Mouse (Mus musculus): ENCODE results near the gene 1110017D15Rik.

The 1110017D15Rik gene

DNA sequence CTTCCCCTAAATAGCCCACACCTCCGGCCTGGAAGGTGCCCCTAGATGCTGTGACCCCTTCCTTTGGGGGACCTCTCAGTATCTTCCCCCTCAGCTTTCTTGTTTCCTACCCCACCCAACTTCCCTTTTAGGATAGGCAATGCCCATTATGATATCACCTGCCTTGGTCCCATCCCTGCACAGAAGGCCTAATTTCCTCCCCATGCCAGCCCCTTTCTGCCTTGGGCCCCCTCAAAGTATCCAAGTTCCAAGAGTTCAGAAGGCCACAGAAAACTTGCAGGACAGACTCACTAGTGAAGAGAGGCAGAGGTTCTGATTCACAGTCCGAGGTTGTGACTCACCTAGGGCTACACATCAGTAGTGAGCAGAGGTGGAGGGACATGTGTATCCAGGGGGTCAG, at the start of gene 1110017D15Rik:
Gene 1110017D15Rik (minus strand): TSS at position 101 of the 400 bp plus-strand sequence.
- DNase-seq (ENCODE audit: low read depth, low spot score) = no peak

GRCm38 (mm10) chr4:41566123-41566522, 49.0 kb upstream of the 1110017D15Rik start:
- DNase-seq (ENCODE audit: low read depth, low spot score) = no peak

DNA sequence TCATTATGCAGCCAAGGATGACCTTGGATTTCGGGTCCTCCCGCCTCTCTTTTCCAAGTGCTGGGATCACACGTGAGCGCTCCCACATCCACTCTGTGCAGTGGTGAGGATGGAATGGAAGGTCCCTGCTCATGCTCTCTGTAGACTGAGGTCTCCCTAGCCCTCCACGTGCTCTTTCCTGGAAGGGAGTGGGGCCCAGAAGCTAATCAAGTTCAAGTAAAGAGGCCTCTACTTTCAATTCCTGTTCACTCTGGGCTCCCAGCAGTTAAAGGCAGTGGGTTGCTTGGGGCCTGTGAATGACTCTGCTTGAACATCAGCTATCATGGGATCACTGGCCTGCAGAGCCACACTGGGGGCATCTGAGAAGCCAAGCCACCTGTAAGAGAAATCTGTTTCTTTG, 46.2 kb upstream of the 1110017D15Rik start:
- DNase-seq (ENCODE audit: low read depth, low spot score) = no peak

- DNase-seq (ENCODE audit: low read depth, low spot score) = no peak
These were observed 40.0 kb upstream of the 1110017D15Rik start for GRCm38 (mm10) chr4:41557092-41557491.

DNA sequence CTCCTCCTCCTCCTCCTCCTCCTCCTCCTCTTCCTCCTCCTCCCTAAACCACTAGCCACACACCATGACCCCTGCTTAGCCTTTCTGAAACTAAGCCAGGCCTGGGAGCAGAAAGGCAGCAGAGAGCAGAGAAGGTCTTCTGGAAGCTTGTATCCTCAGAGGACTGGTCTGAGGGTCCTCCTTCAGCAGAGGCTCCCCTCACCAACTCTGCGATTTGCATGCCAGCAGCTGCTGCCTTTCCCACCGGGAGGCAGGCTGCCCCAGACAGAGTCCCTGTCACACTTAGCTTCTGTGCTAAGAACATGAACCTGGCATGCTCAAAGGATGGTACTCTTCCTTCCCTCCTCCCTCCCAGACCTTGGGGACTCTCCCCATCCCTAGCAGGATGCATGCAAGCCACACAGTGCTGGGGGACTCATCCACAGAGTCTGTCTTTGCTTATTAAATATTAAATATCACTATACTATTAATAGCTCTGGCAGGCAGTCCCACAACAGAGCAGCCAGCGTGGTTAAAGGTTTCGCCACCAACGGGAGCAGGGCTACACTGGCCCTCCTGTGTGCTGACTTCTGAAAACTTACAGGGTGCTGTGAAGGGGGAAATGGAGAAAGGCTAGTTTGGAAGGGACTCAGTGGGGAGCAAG, 39.3 kb upstream of the 1110017D15Rik start:
- no peak for DNase-seq (ENCODE audit: low read depth, low spot score)

- no peak for DNase-seq (ENCODE audit: low read depth, low spot score)
These were observed 38.0 kb upstream of the 1110017D15Rik start for GRCm38 (mm10) chr4:41554994-41555663.

- no peak for DNase-seq (ENCODE audit: low read depth, low spot score)
These were observed 36.0 kb upstream of the 1110017D15Rik start for GRCm38 (mm10) chr4:41553116-41553515.

DNA sequence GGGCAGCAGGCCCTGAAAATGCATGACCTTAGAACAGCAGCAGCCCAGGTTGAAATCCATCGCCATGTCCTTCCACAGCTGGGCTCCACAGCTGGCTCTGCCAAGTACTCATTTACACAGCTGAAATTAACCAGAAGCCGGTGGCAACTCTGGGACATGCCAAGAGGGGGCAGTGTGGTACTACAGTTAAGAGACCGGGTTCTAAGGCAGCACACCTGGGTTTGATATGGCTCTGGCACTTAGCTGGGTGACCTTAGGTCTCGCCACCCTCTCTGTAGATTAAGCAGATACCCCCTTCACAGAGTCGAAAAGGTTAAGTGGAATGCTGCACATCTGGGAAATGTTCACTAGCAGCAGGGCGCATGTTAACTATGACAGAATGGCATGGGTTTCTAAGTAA, 35.4 kb upstream of the 1110017D15Rik start:
- no peak for DNase-seq (ENCODE audit: low read depth, low spot score)

- DNase-seq (ENCODE audit: low read depth, low spot score) = no peak
These were observed 30.0 kb upstream of the 1110017D15Rik start for GRCm38 (mm10) chr4:41547086-41547485.

DNA sequence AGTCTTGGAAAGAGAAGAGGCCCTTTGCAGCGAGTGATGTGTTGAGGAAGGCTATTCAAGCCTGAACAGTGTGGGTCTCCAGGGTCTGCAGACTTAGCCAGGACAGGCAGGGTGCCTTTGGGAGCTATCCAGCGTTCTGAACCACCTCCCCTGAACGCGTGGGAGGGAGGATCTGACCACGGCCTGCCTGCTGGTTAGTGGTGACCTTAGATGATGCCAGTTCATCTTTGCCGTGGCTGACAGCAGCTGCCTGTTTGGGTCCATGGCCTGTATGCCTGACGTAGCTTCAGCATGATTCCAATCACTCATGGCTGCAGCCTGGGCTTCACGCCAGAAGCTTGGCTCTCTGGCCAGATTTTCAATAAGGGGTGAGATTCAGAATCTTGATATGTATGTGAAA, 28.9 kb upstream of the 1110017D15Rik start:
- no peak for DNase-seq (ENCODE audit: low read depth, low spot score)

DNA sequence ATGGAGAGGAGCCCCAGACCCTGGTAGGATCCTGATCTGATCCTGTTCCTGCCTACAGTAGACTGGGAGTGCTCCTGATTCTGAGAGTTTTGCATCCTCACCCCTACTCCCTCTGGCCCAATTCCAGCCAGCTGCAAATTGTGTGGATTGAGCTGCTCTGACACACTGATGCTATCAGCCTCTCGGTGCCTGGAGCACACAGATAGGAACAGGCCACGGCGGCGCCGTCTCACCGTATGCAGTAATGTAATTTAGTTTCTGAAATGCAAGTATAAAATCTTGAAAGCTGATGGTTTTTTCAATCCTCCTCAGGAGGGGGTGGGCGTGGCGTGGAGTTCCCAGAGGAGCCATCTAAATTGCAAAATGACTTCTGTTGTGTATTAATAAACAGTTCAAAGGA, 25.0 kb upstream of the 1110017D15Rik start:
- no peak for DNase-seq (ENCODE audit: low read depth, low spot score)

GRCm38 (mm10) chr4:41534866-41535265, 17.7 kb upstream of the 1110017D15Rik start:
- no peak for DNase-seq (ENCODE audit: low read depth, low spot score)

- DNase-seq (ENCODE audit: low read depth, low spot score) = no peak
These were observed 15.3 kb upstream of the 1110017D15Rik start for GRCm38 (mm10) chr4:41532420-41532819.

GRCm38 (mm10) chr4:41527996-41528395, 10.9 kb upstream of the 1110017D15Rik start:
- DNase-seq (ENCODE audit: low read depth, low spot score) = no peak

DNA sequence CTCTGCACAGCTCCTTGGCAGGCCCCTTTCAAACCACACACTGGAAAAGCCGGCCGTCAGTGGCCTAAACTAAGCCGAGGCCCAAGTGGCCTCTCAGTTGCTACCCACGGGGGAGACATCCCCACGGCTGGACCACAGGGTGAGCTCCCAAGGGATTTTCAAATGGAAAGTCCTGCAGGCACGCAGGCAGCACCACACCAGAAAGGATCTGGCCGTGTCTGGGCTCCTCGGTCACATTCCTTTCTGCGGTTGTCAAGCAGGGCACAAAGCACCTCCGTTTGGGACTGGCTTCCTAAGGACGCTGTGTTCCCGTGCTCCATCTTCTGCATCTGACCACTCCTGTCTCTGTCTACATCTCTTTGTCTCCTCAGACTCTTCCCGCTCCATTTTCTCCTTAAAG, 9.9 kb upstream of the 1110017D15Rik start:
- no peak for DNase-seq (ENCODE audit: low read depth, low spot score)

- DNase-seq (ENCODE audit: low read depth, low spot score) = no peak
These were observed 9.4 kb upstream of the 1110017D15Rik start for GRCm38 (mm10) chr4:41526553-41526952.

GRCm38 (mm10) chr4:41524829-41525228, 7.7 kb upstream of the 1110017D15Rik start:
- DNase-seq (ENCODE audit: low read depth, low spot score) = no peak

GRCm38 (mm10) chr4:41523839-41524238, 6.7 kb upstream of the 1110017D15Rik start:
- no peak for DNase-seq (ENCODE audit: low read depth, low spot score)

- DNase-seq (ENCODE audit: low read depth, low spot score) = peak; percentile 32
These were observed 5.7 kb upstream of the 1110017D15Rik start for GRCm38 (mm10) chr4:41522788-41523187.

DNA sequence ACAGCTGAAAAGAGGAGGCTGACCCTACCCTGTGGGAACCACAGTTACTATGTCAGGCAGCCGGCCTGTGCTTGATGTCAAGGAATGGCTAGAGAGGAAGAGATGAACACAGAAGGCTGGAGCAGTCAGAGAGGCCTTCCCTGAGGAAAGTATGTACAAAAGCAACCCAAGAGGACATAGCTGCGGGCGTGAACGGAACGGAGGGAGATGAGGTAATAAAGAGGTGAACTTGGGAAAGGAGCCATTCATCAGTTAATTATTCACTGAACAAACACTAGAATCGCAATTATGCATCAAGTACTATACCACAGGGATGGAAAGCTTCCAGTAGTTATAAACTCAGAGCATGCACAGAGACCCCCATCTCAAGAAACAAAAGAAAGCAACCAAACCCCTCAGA, 5.0 kb upstream of the 1110017D15Rik start:
- no peak for DNase-seq (ENCODE audit: low read depth, low spot score)

- no peak for DNase-seq (ENCODE audit: low read depth, low spot score)
These were observed 3.5 kb upstream of the 1110017D15Rik start for GRCm38 (mm10) chr4:41520641-41521040.

- DNase-seq (ENCODE audit: low read depth, low spot score) = no peak
These were observed 2.1 kb upstream of the 1110017D15Rik start for GRCm38 (mm10) chr4:41519195-41519594.

- DNase-seq (ENCODE audit: low read depth, low spot score) = no peak
These were observed 1.2 kb upstream of the 1110017D15Rik start for GRCm38 (mm10) chr4:41518349-41518748.
